Mouse (Mus musculus) MEL (cell line): Measurements from ENCODE around the gene Ocrl. TPM values are rescaled to one million over a fixed set of nuclear protein-coding genes. Genes with fewer than 3 reads are reported as not detected.

ENCODE experiments used
- DNase-seq: peaks from one replicate; pipeline ENCODE4 v3.0.0; 2011; ENCODE audit warnings: low read depth, low spot score
- H3K27ac ChIP-seq: 2 replicates; pipeline ENCODE4 v1.5.1; 2012; ENCODE audit warnings: low read depth, mild to moderate bottlenecking, control low read depth, low read length, moderate library complexity; ENCODE audit not compliant: control insufficient read depth
- H3K27me3 ChIP-seq, 2 experiments: fragments of 150-350 bp in 1 of 2; sonication (generic) in 1 of 2; 2 replicates each; pipeline ENCODE4 v1.6.1; 2012; ENCODE audit warnings: low read length in 2 of 2, mild to moderate bottlenecking in 2 of 2, improper control_type of control experiment in 1 of 2, moderate library complexity in 1 of 2; ENCODE audit not compliant: insufficient read depth in 2 of 2, control insufficient read depth in 1 of 2
- H3K36me3 ChIP-seq, 2 experiments: 2 replicates each; pipeline ENCODE4 v1.6.1; 2012 to 2014; ENCODE audit warnings: low read length in 2 of 2, improper control_type of control experiment in 1 of 2, inconsistent platforms in 1 of 2, mild to moderate bottlenecking in 1 of 2; ENCODE audit not compliant: insufficient read depth in 2 of 2, control insufficient read depth in 1 of 2
- H3K4me1 ChIP-seq, 2 experiments: fragments of 150-350 bp in 1 of 2; sonication (generic) in 1 of 2; 2 replicates each; pipeline ENCODE4 v1.6.1; 2012; ENCODE audit warnings: low read length in 2 of 2, improper control_type of control experiment in 1 of 2, mild to moderate bottlenecking in 1 of 2; ENCODE audit not compliant: insufficient read depth in 2 of 2, control insufficient read depth in 1 of 2
- H3K4me3 ChIP-seq, 2 experiments: fragments of 150-350 bp in 1 of 2; sonication (generic) in 1 of 2; 2 replicates each; pipeline ENCODE4 v1.5.1; 2012; ENCODE audit warnings: low read depth in 2 of 2, low read length in 2 of 2, mild to moderate bottlenecking in 2 of 2, moderate library complexity in 2 of 2, control low read depth in 1 of 2, improper control_type of control experiment in 1 of 2; ENCODE audit not compliant: control insufficient read depth in 1 of 2, insufficient read depth in 1 of 2
- H3K79me2 ChIP-seq: 2 replicates; pipeline ENCODE4 v1.6.1; 2012; ENCODE audit warnings: mild to moderate bottlenecking, low read length, moderate library complexity; ENCODE audit not compliant: control insufficient read depth, poor library complexity, insufficient read depth
- H3K9ac ChIP-seq: 2 replicates; pipeline ENCODE4 v1.6.1; 2012; ENCODE audit warnings: low read depth, mild to moderate bottlenecking, control low read depth, low read length, moderate library complexity; ENCODE audit not compliant: control insufficient read depth, poor library complexity, severe bottlenecking
- H3K9me3 ChIP-seq: fragments of 150-350 bp; sonication (generic); replicated peaks from 2 replicates; pipeline ENCODE4 v1.6.1; 2012; ENCODE audit warnings: mild to moderate bottlenecking, low read length, improper control_type of control experiment, moderate library complexity; ENCODE audit not compliant: insufficient read depth
- CHD2 ChIP-seq: IDR thresholded peaks from 2 replicates; pipeline ENCODE4 v1.6.1; 2011; ENCODE audit warnings: low read length, improper control_type of control experiment
- GATA1 ChIP-seq: IDR thresholded peaks from 2 replicates; pipeline ENCODE4 v1.6.1; 2011; ENCODE audit warnings: low read depth, low read length, improper control_type of control experiment
- HCFC1 ChIP-seq: IDR thresholded peaks from 2 replicates; pipeline ENCODE4 v1.6.1; 2012; ENCODE audit warnings: low read depth, mild to moderate bottlenecking, inconsistent platforms, low read length, improper control_type of control experiment, moderate library complexity
- JUND ChIP-seq: IDR thresholded peaks from 2 replicates; pipeline ENCODE4 v1.6.1; 2011; ENCODE audit warnings: low read depth, mild to moderate bottlenecking, improper control_type of control experiment, low read length
- MAFK ChIP-seq: IDR thresholded peaks from 2 replicates; pipeline ENCODE4 v1.6.1; 2011; ENCODE audit warnings: low read depth, mild to moderate bottlenecking, low read length, improper control_type of control experiment, borderline replicate concordance
- MAX ChIP-seq: IDR thresholded peaks from 2 replicates; pipeline ENCODE4 v1.6.1; 2011; ENCODE audit warnings: low read length, improper control_type of control experiment
- MEF2A ChIP-seq: IDR thresholded peaks from 2 replicates; pipeline ENCODE4 v1.6.1; 2014; ENCODE audit warnings: low read depth, mild to moderate bottlenecking, inconsistent platforms, low read length, improper control_type of control experiment; ENCODE audit not compliant: poor library complexity, insufficient replicate concordance, severe bottlenecking; ENCODE audit errors: extremely low read depth
- POLR2A ChIP-seq, 2 experiments: IDR thresholded peaks; 2 replicates each; pipeline ENCODE4 v1.6.1; 2011 to 2012; ENCODE audit warnings: low read length in 2 of 2, mild to moderate bottlenecking in 2 of 2, control low read depth in 1 of 2, improper control_type of control experiment in 1 of 2, low read depth in 1 of 2, moderate library complexity in 1 of 2; ENCODE audit not compliant: control insufficient read depth in 1 of 2, insufficient read depth in 1 of 2, poor library complexity in 1 of 2
- POLR2AphosphoS2 ChIP-seq: IDR thresholded peaks from 2 replicates; pipeline ENCODE4 v1.6.1; 2011; ENCODE audit warnings: low read length, improper control_type of control experiment
- POLR2AphosphoS5 ChIP-seq: IDR thresholded peaks from 2 replicates; pipeline ENCODE4 v1.6.1; 2012; ENCODE audit warnings: low read depth, borderline replicate concordance, mild to moderate bottlenecking, inconsistent platforms, low read length, moderate library complexity, mixed read lengths
- RCOR1 ChIP-seq: IDR thresholded peaks from 2 replicates; pipeline ENCODE4 v1.6.1; 2012; ENCODE audit warnings: low read depth, mild to moderate bottlenecking, inconsistent platforms, low read length, improper control_type of control experiment
- SIN3A ChIP-seq: IDR thresholded peaks from 2 replicates; pipeline ENCODE4 v1.6.1; 2012; ENCODE audit warnings: low read length, improper control_type of control experiment, inconsistent platforms
- TBP ChIP-seq: IDR thresholded peaks from 2 replicates; pipeline ENCODE4 v1.8.0; 2011; ENCODE audit warnings: low read depth, low read length, improper control_type of control experiment
- USF1 ChIP-seq: IDR thresholded peaks from 2 replicates; pipeline ENCODE4 v1.6.1; 2014; ENCODE audit warnings: low read depth, mild to moderate bottlenecking, inconsistent platforms, low read length, improper control_type of control experiment, moderate library complexity
- ZNF384 ChIP-seq: IDR thresholded peaks from 2 replicates; pipeline ENCODE4 v1.6.1; 2012; ENCODE audit warnings: low read depth, mild to moderate bottlenecking, inconsistent platforms, low read length, improper control_type of control experiment
- polyA plus RNA-seq, 2 experiments: library from polyadenylated mRNA; stranded (reverse) in 1 of 2; unstranded in 1 of 2; fragments of >175 nt in 1 of 2; fragments of >200 nt in 1 of 2; gene quantifications; 2 replicates each; pipeline versions ENCODE4 v1.2.1 to v1.2.4; 2012; ENCODE audit warnings: low replicate concordance in 2 of 2, low read depth in 1 of 2; ENCODE audit not compliant: insufficient read length in 2 of 2, insufficient read depth in 1 of 2, missing spikeins in 1 of 2
- total RNA-seq: library from RNA; depleted of rRNA; stranded (reverse); fragments of 300-350 nt; gene quantifications from 2 replicates; pipeline ENCODE4 v1.2.3, GENCODE M21; 2012

Gene Ocrl
- total and polyA plus RNA-seq, 3 experiments: 6.4 to 22.2 TPM; not detected in 1

- Histone ChIP-seq H3K36me3 (peaks cover 0 to 5% of the 10 kb centered on the region in 2 experiments; a peak in 1 of 4 replicates), H3K79me2 (no peaks in the 10 kb centered on the region), H3K4me3 (no peak overlapping the region), H3K4me1 (no peaks in the 10 kb centered on the region), H3K9me3 (no peaks in the 10 kb centered on the region), H3K9ac (no peak overlapping the region), H3K27ac (no peak overlapping the region), H3K27me3 (no peaks in the 10 kb centered on the region)
- DNase-seq: no peak
- TF ChIP-seq POLR2AphosphoS2 (no peak), ZNF384 (no peak), GATA1 (no peak), JUND (no peak), POLR2AphosphoS5 (no peak), CHD2 (no peak), USF1 (no peak), TBP (no peak)
Observed at GRCm38 (mm10) chrX:47882813-47883212, 29.4 kb upstream of the Ocrl start.

GRCm38 (mm10) chrX:47887401-47887800, 24.8 kb upstream of the Ocrl start:
- H3K79me2 ChIP-seq: no peaks in the 10 kb centered on the region
- DNase-seq: peak; percentile 21
- H3K36me3 ChIP-seq: no peaks in the 10 kb centered on the region
- TF ChIP-seq RCOR1 (peak; percentile 70; the same call in 1 of the 2 replicates), SIN3A (0 out of 2 replicates have a peak, but pooled peaks have one; percentile 30), MAX (no peak)
- no peaks in the 10 kb centered on the region for H3K27me3 ChIP-seq
- H3K4me1 ChIP-seq: no peaks in the 10 kb centered on the region
- no peak overlapping the region for H3K27ac ChIP-seq
- no peak overlapping the region for H3K9ac ChIP-seq
- H3K4me3 ChIP-seq: no peak overlapping the region
- no peaks in the 10 kb centered on the region for H3K9me3 ChIP-seq

GRCm38 (mm10) chrX:47891243-47891906, 20.8 kb upstream of the Ocrl start:
- H3K36me3 ChIP-seq: no peaks in the 10 kb centered on the region
- H3K9me3 ChIP-seq: no peaks in the 10 kb centered on the region
- no peak for DNase-seq
- H3K9ac ChIP-seq: no peak overlapping the region
- no peak for TF ChIP-seq POLR2A (IDR thresholded peaks at IDR 0.05; ENCODE audit: control insufficient read depth in 1 of 2, insufficient read depth in 1 of 2, low read depth in 1 of 2, low read length in 2 of 2, poor library complexity in 1 of 2)
- TF ChIP-seq MEF2A: no peak
- no peak for TF ChIP-seq GATA1
- no peak for TF ChIP-seq MAFK
- no peak for TF ChIP-seq HCFC1
- H3K4me1 ChIP-seq: no peaks in the 10 kb centered on the region
- no peak overlapping the region for H3K4me3 ChIP-seq
- no peak overlapping the region for H3K27ac ChIP-seq
- H3K79me2 ChIP-seq: no peaks in the 10 kb centered on the region
- no peaks in the 10 kb centered on the region for H3K27me3 ChIP-seq
